Mouse (Mus musculus) C2C12 (cell line): ENCODE measurements around the gene Otulin.

ENCODE experiments used
- CTCF ChIP-seq: IDR thresholded peaks from one replicate; pipeline ENCODE4 v1.5.1; 2011; ENCODE audit not compliant: control insufficient read depth, insufficient read depth, insufficient read length
- MAX ChIP-seq: IDR thresholded peaks from one replicate; pipeline ENCODE4 v1.6.1; 2011; ENCODE audit warnings: mild to moderate bottlenecking, control low read depth

- no peak for TF ChIP-seq CTCF
- no peak for TF ChIP-seq MAX
Measured at GRCm38 (mm10) chr15:27585466-27586092, 44.9 kb downstream of the Otulin start.
